ENCODE assay signal across 9 mouse cellular contexts in the genomic region with DNA sequence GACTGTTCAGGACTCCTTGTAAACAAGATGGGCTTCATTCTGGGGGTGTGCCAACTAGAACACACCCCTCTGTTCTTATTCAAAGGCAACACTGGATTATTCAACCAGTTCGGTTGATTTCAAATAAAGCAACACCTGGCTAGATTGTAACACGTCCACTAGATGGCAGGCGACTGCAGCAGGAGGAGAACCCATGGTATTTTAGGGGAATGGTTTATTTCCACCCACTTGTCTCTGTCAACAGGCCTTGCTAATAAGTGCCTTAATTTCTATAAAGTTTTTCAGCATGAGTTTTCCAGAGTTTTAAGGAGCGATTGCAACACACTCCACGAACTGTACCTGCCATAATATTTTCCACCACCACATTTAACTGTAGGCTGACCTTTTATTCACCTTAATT.
DNase-seq lines count a peak whose midpoint lies in the region; ATAC-seq and TF ChIP-seq lines count a peak whose summit lies in the region.
"Had no signal": no experiment of that assay in that cellular context is flagged by ENCODE, and none has a peak within 500 bp of the region (broad histone marks: within the 10 kb centered on the region; RNA-seq: fewer than 3 reads in every experiment).

No protein-coding gene starts in this region.

- no peaks in the 10 kb centered on the region for H3K27me3 ChIP-seq in kidney, embryonic 16.5 days (ENCODE audit: insufficient read depth, low read length)
- H3K27me3 ChIP-seq in Patski, result no peaks in the 10 kb centered on the region
- no peaks in the 10 kb centered on the region for H3K27me3 ChIP-seq in hindbrain, embryonic 14.5 days (ENCODE audit: control insufficient read depth, insufficient read depth, low read length)
- no peaks in the 10 kb centered on the region; the same call in 1 of the 2 replicates for H3K27me3 ChIP-seq in neural tube, embryonic 13.5 days
- H3K27me3 ChIP-seq: embryonic facial prominence, embryonic 15.5 days had no signal

- H3K36me3 ChIP-seq in kidney, embryonic 16.5 days (ENCODE audit: insufficient read depth, low read length), result no peaks in the 10 kb centered on the region
- no peaks in the 10 kb centered on the region for H3K36me3 ChIP-seq in hindbrain, embryonic 14.5 days (replicated peaks; ENCODE audit: control insufficient read depth, insufficient read depth)
- no peaks in the 10 kb centered on the region for H3K36me3 ChIP-seq in neural tube, embryonic 13.5 days
- H3K36me3 ChIP-seq: embryonic facial prominence, embryonic 15.5 days had no signal

- CTCF ChIA-PET in Patski (lab: Charles Lee), result interaction anchor here (0.7 to 0.9 kb wide), 3 partner anchors 939 to 946 kb away, joined by 3 to 4 read pairs (median 3); no protein-coding TSS in a partner anchor

- H3K4me2 ChIP-seq in kidney, embryonic 16.5 days (replicated peaks; ENCODE audit: low read depth, low read length), result no peak overlapping the region
- H3K4me2 ChIP-seq in hindbrain, embryonic 14.5 days (replicated peaks), result no peak overlapping the region
- H3K4me2 ChIP-seq in neural tube, embryonic 13.5 days, result no peak overlapping the region
- H3K4me2 ChIP-seq: embryonic facial prominence, embryonic 15.5 days had no signal

- H3K9ac ChIP-seq in kidney, embryonic 16.5 days (replicated peaks; ENCODE audit: low read length), result no peak overlapping the region
- no peak overlapping the region for H3K9ac ChIP-seq in hindbrain, embryonic 14.5 days
- no peak overlapping the region for H3K9ac ChIP-seq in neural tube, embryonic 13.5 days
- H3K9ac ChIP-seq: embryonic facial prominence, embryonic 15.5 days had no signal

- H3K9me3 ChIP-seq in kidney, embryonic 16.5 days (ENCODE audit: low read length), result no peaks in the 10 kb centered on the region
- H3K9me3 ChIP-seq in hindbrain, embryonic 14.5 days (ENCODE audit: control insufficient read depth, low read length), result no peaks in the 10 kb centered on the region
- no peaks in the 10 kb centered on the region for H3K9me3 ChIP-seq in neural tube, embryonic 13.5 days
- H3K9me3 ChIP-seq: embryonic facial prominence, embryonic 15.5 days had no signal

- POLR2A ChIA-PET in Patski (lab: Charles Lee), result no interaction called here

- ATAC-seq in kidney, embryonic 16.5 days (ENCODE audit: low FRiP score, low TSS enrichment), result no peak
- no peak for ATAC-seq in Patski
- no peak for ATAC-seq in hindbrain, embryonic 14.5 days (ENCODE audit: low FRiP score)
- peak; percentile 47; the same call in 1 of the 2 replicates for ATAC-seq in neural tube, embryonic 13.5 days (ENCODE audit: low read depth)
- ATAC-seq in activated CD4-positive, CD25-positive, alpha-beta regulatory T cell, adult 4 months, result no peak

- TF ChIP-seq CTCF in Patski (IDR thresholded peaks at IDR 0.05), result peak; percentile 80

- no peak overlapping the region for H3K27ac ChIP-seq in kidney, embryonic 16.5 days (ENCODE audit: low read length)
- H3K27ac ChIP-seq in hindbrain, embryonic 14.5 days, result no peak overlapping the region
- H3K27ac ChIP-seq in neural tube, embryonic 13.5 days (replicated peaks), result no peak overlapping the region
- H3K27ac ChIP-seq: embryonic facial prominence, embryonic 15.5 days had no signal

- intact Hi-C loops in left cerebral cortex, postnatal 25 days (cut with DNase I), result loop anchor here (2.0 to 10.0 kb wide), 2 partner anchors 329 to 947 kb away; no protein-coding TSS in a partner anchor

- 14% methylated on average over 5 of the region's 5 CpGs for WGBS in kidney, embryonic 16.5 days
- WGBS in hindbrain, embryonic 14.5 days, result 17% methylated on average over 5 of the region's 5 CpGs
- 13% methylated on average over 5 of the region's 5 CpGs for WGBS in neural tube, embryonic 13.5 days

- no peak overlapping the region for H3K4me3 ChIP-seq in kidney, embryonic 16.5 days (ENCODE audit: low read length)
- no peak overlapping the region for H3K4me3 ChIP-seq in hindbrain, embryonic 14.5 days (replicated peaks; ENCODE audit: low read length)
- no peak overlapping the region for H3K4me3 ChIP-seq in neural tube, embryonic 13.5 days
- H3K4me3 ChIP-seq: embryonic facial prominence, embryonic 15.5 days had no signal

- in situ Hi-C loops in Patski (cut with MboI; ENCODE audit: low pct_unique_long_range_greater_than_20kb), result loop anchor here (25.0 kb wide), 1 partner anchor 1237 kb away; a partner anchor contains a TSS

- DNase-seq in kidney, adult 11 months, result peak; percentile 7
- no peak for DNase-seq in Patski (ENCODE audit: low read depth, low spot score)
- peak; percentile 69 for DNase-seq in embryo, embryonic 11 days
- peak; percentile 74 for DNase-seq in hindbrain, embryonic 14.5 days (ENCODE audit: low spot score)
- DNase-seq in left cerebral cortex, postnatal 25 days (ENCODE audit: low spot score in 2 of 2), result peak; percentile 51 to 52

- H3K4me1 ChIP-seq in kidney, embryonic 16.5 days (ENCODE audit: insufficient read depth, low read length), result no peaks in the 10 kb centered on the region
- no peaks in the 10 kb centered on the region for H3K4me1 ChIP-seq in hindbrain, embryonic 14.5 days (replicated peaks; ENCODE audit: control insufficient read depth, insufficient read depth, low read length)
- H3K4me1 ChIP-seq in neural tube, embryonic 13.5 days (replicated peaks), result no peaks in the 10 kb centered on the region
- H3K4me1 ChIP-seq: embryonic facial prominence, embryonic 15.5 days had no signal
